Mouse (Mus musculus) layer of hippocampus, adult 6 months (tissue): ENCODE data around the gene Maged2. TPM values are rescaled to one million over a fixed set of nuclear protein-coding genes. Genes with fewer than 3 reads are reported as not detected.

Experiments
- long read RNA-seq, 2 experiments: library from polyadenylated mRNA; unstranded; transcript quantifications; one replicate each; pipeline ENCODE4 v2.0.0; 2019 to 2020
- polyA plus RNA-seq: library from polyadenylated mRNA; unstranded; fragments of <200 nt; fragmentation: Nextera tagmentation; gene quantifications from 2 replicates; pipeline ENCODE4 v1.2.3, GENCODE M21; 2021

Gene Maged2
- polyA plus RNA-seq, result 36.1 and 36.7 TPM in 2 replicates
- long read RNA-seq, experiment 1, transcript Maged2-204 (13 exons, 2,107 nt), result major isoform, 45 of 111 reads
- long read RNA-seq, experiment 1, transcript Maged2-203 (13 exons, 2,183 nt), result minor isoform, 26 of 111 reads
- long read RNA-seq, experiment 1, partial matches to known transcripts, result 31 of 111 reads
- long read RNA-seq, experiment 1, other reads (novel, unspliced or antisense), result 9 of 111 reads
- long read RNA-seq, experiment 2, transcript Maged2-203 (13 exons, 2,183 nt), result minor isoform, 135 of 439 reads
- long read RNA-seq, experiment 2, transcript Maged2-204 (13 exons, 2,107 nt), result major isoform, 144 of 439 reads
- long read RNA-seq, experiment 2, partial matches to known transcripts, result 108 of 439 reads
- long read RNA-seq, experiment 2, other reads (novel, unspliced or antisense), result 51 of 439 reads

DNA sequence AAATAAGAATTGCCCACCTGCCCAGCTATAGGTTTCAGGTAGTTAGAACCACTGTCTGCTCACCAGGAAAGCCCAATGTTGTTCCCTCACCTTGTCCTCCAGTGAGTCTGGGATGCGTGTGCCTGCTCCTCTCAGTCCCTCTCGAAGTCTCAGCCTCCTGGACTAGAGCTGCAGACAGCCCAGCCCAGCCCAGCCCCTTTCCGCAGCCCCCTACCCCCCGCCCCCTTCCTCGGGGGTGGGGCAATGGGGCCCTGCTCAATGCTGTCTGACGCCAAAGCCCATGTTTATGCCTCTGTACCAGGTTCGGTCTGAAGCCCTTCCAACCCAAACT lies at the start of gene Maged2:
TSS of gene Maged2 (minus strand) at position 207 of the 331 bp plus-strand sequence.

Other genes starting within 250 kb of the Maged2 start
- gene Pfkfb1, start 226.1 kb downstream of the Maged2 start, polyA plus RNA-seq, result 0.13 and 0.64 TPM in 2 replicates
- gene Apex2, start 224.5 kb downstream of the Maged2 start, polyA plus RNA-seq, result 4.9 and 5.4 TPM in 2 replicates
- 20.1 and 21.6 TPM in 2 replicates for gene Tro, start 156.8 kb downstream of the Maged2 start, polyA plus RNA-seq
- 73.9 and 88.5 TPM in 2 replicates for gene Gnl3l, start 203.0 kb upstream of the Maged2 start, polyA plus RNA-seq
- gene Fgd1, start 231.8 kb upstream of the Maged2 start, polyA plus RNA-seq, result 2.3 and 2.6 TPM in 2 replicates